Mouse (Mus musculus) forebrain, embryonic 13.5 days (tissue): Measurements from ENCODE around the gene Nsf. TPM values are rescaled to one million over a fixed set of nuclear protein-coding genes. Genes with fewer than 3 reads are reported as not detected.

Experiments used
- ATAC-seq: fragments of 200-750 bp; cut with Nextera tagmentation; 2 replicates; pipeline ENCODE4 v1.8.0; 2017
- H3K27ac ChIP-seq: fragments of 300-500 bp; sonication (generic); 2 replicates; pipeline ENCODE4 v1.5.1; 2015; ENCODE audit warnings: inconsistent platforms, mild to moderate bottlenecking, moderate library complexity
- H3K27me3 ChIP-seq: fragments of 300-500 bp; sonication (generic); 2 replicates; pipeline ENCODE4 v1.6.1; 2015; ENCODE audit warnings: mild to moderate bottlenecking, inconsistent platforms
- H3K36me3 ChIP-seq: fragments of 300-500 bp; sonication (generic); 2 replicates; pipeline ENCODE4 v1.6.1; 2015; ENCODE audit warnings: mild to moderate bottlenecking, inconsistent platforms; ENCODE audit not compliant: poor library complexity, severe bottlenecking
- H3K4me1 ChIP-seq: fragments of 300-500 bp; sonication (generic); 2 replicates; pipeline ENCODE4 v1.6.1; 2015; ENCODE audit warnings: inconsistent platforms
- H3K4me2 ChIP-seq: fragments of 300-500 bp; sonication (generic); 2 replicates; pipeline ENCODE4 v1.6.1; 2015; ENCODE audit warnings: inconsistent platforms, mild to moderate bottlenecking, moderate library complexity
- H3K4me3 ChIP-seq: fragments of 300-500 bp; sonication (generic); 2 replicates; pipeline ENCODE4 v1.5.1; 2015; ENCODE audit warnings: mild to moderate bottlenecking, inconsistent platforms
- H3K9ac ChIP-seq: fragments of 300-500 bp; sonication (generic); 2 replicates; pipeline ENCODE4 v1.6.1; 2015; ENCODE audit warnings: mild to moderate bottlenecking, inconsistent platforms
- H3K9me3 ChIP-seq: fragments of 300-500 bp; sonication (generic); replicated peaks from 2 replicates; pipeline ENCODE4 v1.6.1; 2016; ENCODE audit warnings: inconsistent platforms
- WGBS: fragments of 180-500 bp; shearing (Covaris S2); methylation state at CpG from one replicate; pipeline ENCODE4 v1.1.7; 2015; 5-methylcytosine and 5-hydroxymethylcytosine counted together
- polyA plus RNA-seq: library from polyadenylated mRNA; unstranded; fragments of >200 nt; fragmentation: Nextera tagmentation; extraction: Ambion mirVana; gene quantifications from 2 replicates; pipeline ENCODE4 v1.2.1, GENCODE M21; 2015

The Nsf gene
- polyA plus RNA-seq, 1 experiment from 2014 or later = 68.1 TPM

DNA sequence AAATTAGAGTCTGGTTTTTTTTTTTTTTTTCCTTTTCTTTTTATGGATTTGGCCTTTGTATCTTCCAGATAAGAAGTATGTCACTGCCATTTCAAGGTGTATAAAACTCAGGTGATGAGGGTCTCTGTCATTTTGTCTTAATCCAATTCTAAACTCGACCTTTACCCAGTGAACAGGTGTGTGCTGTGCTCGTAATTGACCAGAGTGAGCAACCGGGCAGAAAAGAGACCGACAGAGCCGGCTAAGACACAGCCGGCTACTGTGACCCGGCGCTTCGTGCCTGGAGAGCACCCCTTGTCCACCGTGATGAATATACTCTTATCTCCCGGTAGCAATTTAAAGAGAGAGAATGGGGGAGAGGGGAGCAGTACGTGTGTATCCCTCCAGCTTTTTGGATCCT is 44.5 kb downstream of the Nsf start:
- Histone ChIP-seq H3K36me3 (peaks cover 42% of the 10 kb centered on the region), H3K4me1 (no peaks in the 10 kb centered on the region), H3K4me3 (no peak overlapping the region), H3K27me3 (no peaks in the 10 kb centered on the region), H3K9ac (no peak overlapping the region), H3K4me2 (no peak overlapping the region), H3K9me3 (no peaks in the 10 kb centered on the region), H3K27ac (no peak overlapping the region)
- WGBS = 82% methylated on average over 12 of the region's 12 CpGs
- no peak for ATAC-seq

DNA sequence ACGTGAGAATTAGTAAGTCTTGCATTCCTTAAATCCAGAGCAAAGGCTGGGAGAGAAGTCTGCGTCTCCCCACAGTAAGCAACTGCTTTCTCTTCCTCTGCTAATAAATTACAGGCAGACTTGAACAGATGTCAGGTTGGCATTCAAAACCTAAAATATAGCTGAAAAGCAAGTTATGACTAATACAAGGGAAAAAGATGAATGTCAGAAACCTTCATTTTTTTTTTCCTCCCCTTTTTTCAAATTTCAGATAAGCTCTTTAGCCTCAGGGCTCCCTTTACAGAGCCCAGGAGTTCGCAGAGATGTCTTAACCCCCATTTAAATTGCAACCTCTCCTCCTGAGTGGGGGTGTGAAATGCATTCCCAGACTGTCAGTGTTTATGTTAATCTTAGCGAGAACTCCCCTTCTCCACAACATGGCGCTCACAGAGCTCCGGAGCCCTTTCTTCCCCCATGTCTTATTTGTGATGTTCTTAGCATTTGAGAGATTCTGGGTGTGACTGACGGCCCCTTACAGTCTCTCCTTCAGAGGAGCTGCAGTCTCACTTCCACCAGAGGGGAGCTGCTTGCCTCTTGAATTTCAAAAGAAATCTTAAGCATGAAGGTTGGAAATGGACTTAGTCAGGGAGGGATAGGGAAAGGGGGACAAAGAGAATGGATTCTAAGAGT is 47.7 kb downstream of the Nsf start:
- Histone ChIP-seq H3K9me3 (no peaks in the 10 kb centered on the region), H3K4me1 (no peaks in the 10 kb centered on the region), H3K4me2 (no peak overlapping the region), H3K27me3 (no peaks in the 10 kb centered on the region), H3K27ac (0 out of 2 replicates have a peak overlapping the region, but pooled peaks have one; percentile 3), H3K9ac (no peak overlapping the region), H3K4me3 (no peak overlapping the region), H3K36me3 (peaks cover 22% of the 10 kb centered on the region; the same call in 1 of the 2 replicates)
- 41% methylated on average over 7 of the region's 7 CpGs for whole genome bisulfite sequencing
- ATAC-seq = no peak

DNA sequence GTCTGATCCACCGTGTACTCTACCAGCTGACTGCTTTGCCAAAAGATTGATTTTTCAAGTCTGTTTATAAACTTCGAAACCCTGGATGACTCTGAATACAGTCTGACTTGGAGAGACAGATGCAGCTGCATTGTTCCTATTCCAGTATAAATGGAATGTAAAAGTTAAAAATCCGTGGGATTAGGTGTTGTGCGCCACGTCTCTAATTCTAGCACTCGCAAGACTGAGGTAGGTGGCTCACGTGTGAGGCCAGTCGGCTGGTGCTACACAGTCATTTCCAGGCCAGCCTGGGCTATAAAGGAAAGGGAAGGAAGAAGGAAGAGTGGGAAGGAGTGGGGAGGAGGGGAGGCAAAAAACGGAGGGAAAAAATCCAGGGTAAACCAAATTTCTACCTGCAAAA is 48.4 kb downstream of the Nsf start:
- H3K4me1 ChIP-seq = no peaks in the 10 kb centered on the region
- no peak overlapping the region for H3K9ac ChIP-seq
- H3K4me3 ChIP-seq = no peak overlapping the region
- H3K27ac ChIP-seq = no peak overlapping the region
- no peaks in the 10 kb centered on the region for H3K27me3 ChIP-seq
- H3K4me2 ChIP-seq = no peak overlapping the region
- H3K9me3 ChIP-seq = no peaks in the 10 kb centered on the region
- 85% methylated on average over 9 of the region's 9 CpGs for WGBS
- peaks cover 25% of the 10 kb centered on the region; the same call in 1 of the 2 replicates for H3K36me3 ChIP-seq
- no peak for ATAC-seq

DNA sequence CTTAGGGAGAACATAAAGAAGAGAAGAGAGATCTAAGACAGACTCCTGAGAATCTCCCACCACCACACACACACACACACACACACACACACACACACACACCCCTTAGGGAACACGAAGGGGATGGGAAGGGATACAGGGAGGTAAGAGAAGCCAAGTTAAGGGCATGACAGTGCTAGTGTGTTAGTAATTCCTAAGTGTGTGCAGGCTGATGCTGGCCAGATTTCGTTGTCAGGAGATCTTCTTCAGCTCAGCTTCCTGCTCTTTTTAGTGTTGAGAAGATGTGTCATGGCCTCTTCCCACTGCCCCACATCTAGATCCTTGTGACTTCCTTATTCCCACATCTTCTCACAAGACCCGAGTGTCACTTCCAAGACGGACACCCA is 52.3 kb downstream of the Nsf start:
- no peak overlapping the region for H3K4me2 ChIP-seq
- no peak overlapping the region for H3K27ac ChIP-seq
- peaks cover 13% of the 10 kb centered on the region; the same call in 1 of the 2 replicates for H3K36me3 ChIP-seq
- ATAC-seq = no peak
- no peaks in the 10 kb centered on the region for H3K4me1 ChIP-seq
- WGBS = 87% methylated on average over 4 of the region's 4 CpGs
- no peak overlapping the region for H3K9ac ChIP-seq
- H3K9me3 ChIP-seq = no peaks in the 10 kb centered on the region
- no peak overlapping the region for H3K4me3 ChIP-seq
- no peaks in the 10 kb centered on the region for H3K27me3 ChIP-seq

GRCm38 (mm10) chr11:103900803-103901580 is 52.9 kb downstream of the Nsf start:
- Histone ChIP-seq H3K27ac (no peak overlapping the region), H3K9ac (no peak overlapping the region), H3K36me3 (peaks cover 13% of the 10 kb centered on the region; the same call in 1 of the 2 replicates), H3K9me3 (no peaks in the 10 kb centered on the region), H3K4me1 (no peaks in the 10 kb centered on the region), H3K4me2 (no peak overlapping the region), H3K27me3 (no peaks in the 10 kb centered on the region), H3K4me3 (no peak overlapping the region)
- ATAC-seq = no peak
- WGBS = 72% methylated on average over 20 of the region's 20 CpGs

GRCm38 (mm10) chr11:103896966-103897750 is 56.7 kb downstream of the Nsf start:
- ATAC-seq = no peak
- H3K36me3 ChIP-seq = peaks cover 15% of the 10 kb centered on the region; the same call in 1 of the 2 replicates
- H3K27me3 ChIP-seq = no peaks in the 10 kb centered on the region
- no peak overlapping the region for H3K9ac ChIP-seq
- H3K9me3 ChIP-seq = no peaks in the 10 kb centered on the region
- H3K4me1 ChIP-seq = no peaks in the 10 kb centered on the region
- no peak overlapping the region for H3K27ac ChIP-seq
- no peak overlapping the region for H3K4me2 ChIP-seq
- 96% methylated on average over 11 of the region's 11 CpGs for WGBS
- no peak overlapping the region for H3K4me3 ChIP-seq

GRCm38 (mm10) chr11:103896056-103896455 is 57.8 kb downstream of the Nsf start:
- Histone ChIP-seq H3K27ac (no peak overlapping the region), H3K36me3 (peaks cover 15% of the 10 kb centered on the region; the same call in 1 of the 2 replicates), H3K4me2 (no peak overlapping the region), H3K9me3 (no peaks in the 10 kb centered on the region), H3K9ac (no peak overlapping the region), H3K27me3 (no peaks in the 10 kb centered on the region), H3K4me1 (no peaks in the 10 kb centered on the region), H3K4me3 (no peak overlapping the region)
- WGBS = 92% methylated on average over 4 of the region's 4 CpGs
- no peak for ATAC-seq

- H3K4me1 ChIP-seq = peaks cover 6% of the 10 kb centered on the region; the same call in 1 of the 2 replicates
- H3K4me3 ChIP-seq = no peak overlapping the region
- no peak overlapping the region for H3K27ac ChIP-seq
- no peak for ATAC-seq
- H3K4me2 ChIP-seq = no peak overlapping the region
- H3K9ac ChIP-seq = no peak overlapping the region
- H3K27me3 ChIP-seq = no peaks in the 10 kb centered on the region
- H3K9me3 ChIP-seq = no peaks in the 10 kb centered on the region
- peaks cover 5% of the 10 kb centered on the region; the same call in 1 of the 2 replicates for H3K36me3 ChIP-seq
- 92% methylated on average over 10 of the region's 10 CpGs for WGBS
Measured at GRCm38 (mm10) chr11:103892831-103893230, 61.0 kb downstream of the Nsf start.

GRCm38 (mm10) chr11:103891781-103892180 is 62.1 kb downstream of the Nsf start:
- H3K36me3 ChIP-seq = peaks cover 5% of the 10 kb centered on the region; the same call in 1 of the 2 replicates
- H3K4me2 ChIP-seq = no peak overlapping the region
- no peaks in the 10 kb centered on the region for H3K9me3 ChIP-seq
- ATAC-seq = no peak
- no peak overlapping the region for H3K9ac ChIP-seq
- H3K27ac ChIP-seq = no peak overlapping the region
- WGBS = 81% methylated on average over 10 of the region's 10 CpGs
- no peak overlapping the region for H3K4me3 ChIP-seq
- no peaks in the 10 kb centered on the region for H3K27me3 ChIP-seq
- H3K4me1 ChIP-seq = peaks cover 6% of the 10 kb centered on the region; the same call in 1 of the 2 replicates

DNA sequence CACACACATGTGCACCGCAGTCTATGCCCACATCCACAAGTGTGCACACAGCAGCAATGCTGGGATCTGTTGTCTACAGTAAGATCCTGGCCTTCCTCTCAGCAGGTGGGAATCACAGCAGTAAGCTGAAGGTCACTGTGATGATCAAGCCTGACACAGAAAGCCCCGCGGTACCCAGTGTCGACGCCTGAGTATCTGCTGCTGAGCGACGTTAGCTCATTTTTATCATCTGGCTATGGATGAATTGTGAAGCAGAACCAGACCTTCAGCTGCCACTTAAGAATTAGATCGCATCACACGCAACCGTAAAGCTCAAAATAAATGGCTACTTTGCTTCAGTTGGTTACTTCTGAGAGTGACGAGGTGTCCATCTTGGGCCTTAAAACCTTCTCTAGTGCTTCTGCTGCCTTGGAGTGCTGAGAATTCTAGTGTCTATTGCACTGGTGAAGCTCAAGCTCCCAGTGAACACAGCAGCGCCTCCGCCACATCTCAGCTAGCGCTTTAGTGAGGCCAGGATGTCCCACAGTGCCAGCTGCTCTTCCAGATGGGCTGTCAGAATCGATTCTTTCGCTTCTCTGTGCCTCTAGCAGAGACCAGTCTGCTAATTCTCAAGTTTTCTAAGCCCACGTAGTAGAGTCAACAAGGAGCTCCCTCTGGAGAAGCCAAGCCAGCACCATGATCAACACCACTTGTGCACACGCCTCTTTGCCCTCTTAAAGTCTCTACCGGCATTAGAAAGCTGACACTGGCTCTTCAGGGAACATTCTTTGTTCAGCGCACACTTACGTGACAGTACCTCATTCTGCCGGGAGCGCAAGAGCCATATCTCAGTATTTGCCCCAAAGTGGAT is 63.3 kb downstream of the Nsf start:
- Histone ChIP-seq H3K4me3 (no peak overlapping the region), H3K27me3 (no peaks in the 10 kb centered on the region), H3K9ac (no peak overlapping the region), H3K4me1 (peaks cover 13% of the 10 kb centered on the region), H3K36me3 (peaks cover 5% of the 10 kb centered on the region; the same call in 1 of the 2 replicates), H3K9me3 (no peaks in the 10 kb centered on the region), H3K27ac (peak overlapping the region; percentile 54; the same call in 1 of the 2 replicates), H3K4me2 (no peak overlapping the region)
- no peak for ATAC-seq
- 85% methylated on average over 23 of the region's 23 CpGs for WGBS

DNA sequence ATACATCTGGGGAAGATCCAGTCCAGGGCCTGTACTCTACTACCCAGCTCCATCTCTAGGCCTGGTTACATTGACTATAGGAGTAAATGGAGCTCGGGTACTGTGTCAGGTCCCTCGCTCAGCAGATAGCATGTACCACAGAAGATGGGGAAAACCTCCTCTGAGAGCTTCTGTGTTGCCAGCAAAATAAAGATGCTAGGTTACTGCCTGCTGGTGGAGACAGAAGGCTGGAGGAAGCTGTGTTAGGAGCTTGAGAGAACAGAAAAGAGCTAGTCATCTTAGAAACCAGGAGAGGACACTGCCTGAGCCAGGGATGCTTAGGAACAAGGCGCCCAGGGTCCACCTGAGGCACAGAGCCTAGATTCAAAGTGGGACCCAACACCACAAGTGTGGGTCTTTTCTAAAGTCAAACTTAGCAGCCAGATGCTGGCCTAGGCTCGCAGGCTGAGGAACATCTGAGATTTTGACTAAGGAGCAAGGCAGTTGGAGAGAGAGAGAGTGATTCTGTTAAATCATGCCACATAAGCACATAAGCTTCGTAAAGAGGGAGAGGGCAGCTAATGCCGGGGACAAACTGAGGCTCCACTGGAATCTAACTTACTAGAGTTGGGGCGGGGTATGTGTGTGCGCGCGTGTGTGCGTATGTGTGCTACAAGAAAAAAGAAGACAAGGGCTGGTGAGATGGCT is 66.0 kb downstream of the Nsf start:
- Histone ChIP-seq H3K27me3 (no peaks in the 10 kb centered on the region), H3K4me3 (no peak overlapping the region), H3K36me3 (peaks cover 4% of the 10 kb centered on the region; the same call in 1 of the 2 replicates), H3K27ac (no peak overlapping the region), H3K4me2 (no peak overlapping the region), H3K9me3 (no peaks in the 10 kb centered on the region), H3K4me1 (peaks cover 27% of the 10 kb centered on the region), H3K9ac (no peak overlapping the region)
- WGBS = 93% methylated on average over 11 of the region's 11 CpGs
- ATAC-seq = no peak
